Mouse (Mus musculus) hindbrain, embryonic 14.5 days (tissue): ENCODE data around the gene Myo9a. TPM values are rescaled to one million over a fixed set of nuclear protein-coding genes. Genes with fewer than 3 reads are reported as not detected.

Experiments used
- ATAC-seq: fragments of 200-750 bp; cut with Nextera tagmentation; 2 replicates; pipeline ENCODE4 v1.8.0; 2017; ENCODE audit warnings: moderate number of reproducible peaks, mild to moderate bottlenecking, moderate TSS enrichment, moderate library complexity; ENCODE audit not compliant: low FRiP score
- DNase-seq: peaks from one replicate; pipeline ENCODE4 v3.0.0-alpha.2; 2015; ENCODE audit warnings: low spot score
- H3K27ac ChIP-seq: fragments of 300-500 bp; sonication (generic); 2 replicates; pipeline ENCODE4 v1.5.1; 2014; ENCODE audit warnings: mild to moderate bottlenecking, moderate library complexity
- H3K27me3 ChIP-seq: fragments of 300-500 bp; sonication (generic); 2 replicates; pipeline ENCODE4 v1.6.1; 2014; ENCODE audit warnings: mild to moderate bottlenecking, low read length, mixed read lengths; ENCODE audit not compliant: control insufficient read depth, insufficient read depth
- H3K36me3 ChIP-seq: fragments of 300-500 bp; sonication (generic); replicated peaks from 2 replicates; pipeline ENCODE4 v1.6.1; 2014; ENCODE audit not compliant: control insufficient read depth, insufficient read depth
- H3K4me1 ChIP-seq: fragments of 300-500 bp; sonication (generic); replicated peaks from 2 replicates; pipeline ENCODE4 v1.6.1; 2014; ENCODE audit warnings: antibody characterized with exemption, low read length, mixed read lengths; ENCODE audit not compliant: control insufficient read depth, insufficient read depth
- H3K4me2 ChIP-seq: fragments of 300-500 bp; sonication (generic); replicated peaks from 2 replicates; pipeline ENCODE4 v1.6.1; 2014; ENCODE audit warnings: mild to moderate bottlenecking, moderate library complexity
- H3K4me3 ChIP-seq: fragments of 300-500 bp; sonication (generic); replicated peaks from 2 replicates; pipeline ENCODE4 v1.5.1; 2014; ENCODE audit warnings: mild to moderate bottlenecking, low read length
- H3K9ac ChIP-seq: fragments of 300-500 bp; sonication (generic); 2 replicates; pipeline ENCODE4 v1.6.1; 2014
- H3K9me3 ChIP-seq: fragments of 300-500 bp; sonication (generic); 2 replicates; pipeline ENCODE4 v1.6.1; 2016; ENCODE audit warnings: low read length; ENCODE audit not compliant: control insufficient read depth
- WGBS: fragments of 180-500 bp; shearing (Covaris S2); extraction: QIAGEN DNeasy Blood & Tissue Kit; methylation state at CpG from one replicate; pipeline ENCODE4 v1.1.7; 2014; 5-methylcytosine and 5-hydroxymethylcytosine counted together
- polyA plus RNA-seq: library from polyadenylated mRNA; unstranded; fragments of >200 nt; fragmentation: Nextera tagmentation; extraction: Ambion mirVana; gene quantifications from 2 replicates; pipeline ENCODE4 v1.2.1, GENCODE M21; 2014

Gene Myo9a
- 28.9 and 29.9 TPM in 2 replicates for polyA plus RNA-seq

DNA sequence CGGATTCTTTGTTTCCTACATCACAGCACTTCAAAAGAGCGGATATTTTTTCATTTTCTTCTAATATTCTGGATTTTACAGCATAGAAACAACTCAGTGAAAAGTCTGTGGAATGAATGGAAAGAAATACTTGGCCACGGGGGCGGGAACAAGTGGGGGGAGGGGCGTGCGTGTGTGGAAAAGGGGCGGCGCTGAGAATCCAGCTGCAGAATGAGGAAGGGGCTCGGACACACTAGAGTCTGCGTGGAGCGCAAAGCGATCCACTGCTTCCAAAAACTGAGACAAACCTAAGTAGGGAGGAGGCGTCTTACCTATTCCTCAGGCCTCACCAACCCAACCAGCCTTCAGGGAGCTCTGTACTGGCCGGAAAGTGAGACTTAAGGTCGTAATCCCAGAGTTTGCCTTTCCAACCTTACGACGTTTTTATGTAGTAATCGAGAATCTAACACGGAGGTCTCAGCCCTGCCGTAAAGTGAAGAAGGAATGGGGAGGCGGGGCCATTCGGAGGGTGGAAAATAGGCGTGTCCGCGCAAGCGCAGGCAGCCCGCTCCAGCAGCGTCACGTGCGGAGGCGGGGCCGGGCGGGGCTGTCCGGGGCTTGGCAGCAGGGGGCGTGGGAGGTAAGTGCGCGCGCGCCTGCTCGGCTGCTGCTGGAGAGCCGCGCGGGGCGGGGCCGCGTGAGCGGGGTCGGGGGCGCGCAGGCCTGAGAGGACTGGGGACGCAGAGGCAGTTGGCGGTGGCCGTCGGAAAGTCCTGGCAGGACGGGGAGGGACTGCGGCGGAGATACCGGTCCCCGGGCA, at the start of gene Myo9a, which contains the start of gene Senp8:
Gene Myo9a (plus strand): TSS at position 630 of the 799 bp plus-strand sequence.
Gene Senp8 (minus strand): TSS at position 444 of the 799 bp plus-strand sequence.
- peak within 1 kb of the TSS; percentile 93 for H3K9ac ChIP-seq
- H3K4me1 ChIP-seq = peaks cover 24% of the 10 kb centered on the region
- H3K9me3 ChIP-seq = no peaks in the 10 kb centered on the region
- ATAC-seq (peak; percentile 94), DNase-seq (peak; percentile 99)
- peak within 1 kb of the TSS; percentile 91 for H3K27ac ChIP-seq
- no peaks in the 10 kb centered on the region for H3K36me3 ChIP-seq
- H3K4me3 ChIP-seq = peak within 1 kb of the TSS; percentile 95
- H3K4me2 ChIP-seq = peak within 1 kb of the TSS; percentile 81
- under 1% methylated on average over 56 of the region's 59 CpGs for WGBS
- H3K27me3 ChIP-seq = no peaks in the 10 kb centered on the region

- H3K4me1 ChIP-seq = no peaks in the 10 kb centered on the region
Measured at GRCm38 (mm10) chr9:59701094-59701493, 49.6 kb upstream of the Myo9a start.

DNA sequence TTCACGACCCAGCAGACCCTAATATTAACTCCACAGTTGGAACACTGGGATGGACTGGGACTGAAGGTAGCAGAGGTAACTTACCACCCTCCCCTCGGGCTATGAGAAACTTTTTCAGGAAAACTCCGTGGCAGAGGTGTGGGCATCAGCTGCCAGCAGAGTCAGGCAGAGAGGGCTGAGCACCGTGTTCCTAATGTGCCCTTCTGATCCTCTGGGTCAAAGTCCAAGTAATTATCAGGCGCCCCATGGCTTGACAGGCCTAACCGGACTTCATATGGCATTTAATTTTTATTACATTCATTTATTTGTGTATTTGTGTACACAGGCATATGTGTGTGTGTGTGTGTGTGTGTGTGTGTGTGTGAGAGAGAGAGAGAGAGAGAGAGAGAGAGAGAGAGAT, 47.6 kb upstream of the Myo9a start:
- Histone ChIP-seq H3K4me3 (no peak overlapping the region), H3K27ac (no peak overlapping the region), H3K4me2 (no peak overlapping the region), H3K4me1 (no peaks in the 10 kb centered on the region), H3K27me3 (no peaks in the 10 kb centered on the region), H3K36me3 (no peaks in the 10 kb centered on the region), H3K9ac (no peak overlapping the region), H3K9me3 (no peaks in the 10 kb centered on the region)
- ATAC-seq (no peak), DNase-seq (no peak)
- 72% methylated on average over 6 of the region's 6 CpGs for WGBS

More at GRCm38 (mm10) chr9:59701094-59701493, 49.6 kb upstream of the Myo9a start:
- H3K4me3 ChIP-seq = no peak overlapping the region
- no peaks in the 10 kb centered on the region for H3K9me3 ChIP-seq
- no peak for ATAC-seq
- no peaks in the 10 kb centered on the region for H3K36me3 ChIP-seq
- H3K4me2 ChIP-seq = no peak overlapping the region
- WGBS = 78% methylated on average over 7 of the region's 7 CpGs
- H3K27me3 ChIP-seq = no peaks in the 10 kb centered on the region
- no peak overlapping the region for H3K27ac ChIP-seq
- no peak overlapping the region for H3K9ac ChIP-seq
- DNase-seq = no peak

- WGBS = 71% methylated on average over 10 of the region's 10 CpGs
- H3K4me3 ChIP-seq = no peak overlapping the region
- DNase-seq = no peak
- H3K36me3 ChIP-seq = no peaks in the 10 kb centered on the region
- no peak overlapping the region for H3K27ac ChIP-seq
- H3K4me1 ChIP-seq = no peaks in the 10 kb centered on the region
- no peak overlapping the region for H3K9ac ChIP-seq
- ATAC-seq = no peak
- no peaks in the 10 kb centered on the region for H3K9me3 ChIP-seq
- H3K4me2 ChIP-seq = no peak overlapping the region
- no peaks in the 10 kb centered on the region for H3K27me3 ChIP-seq
Measured at GRCm38 (mm10) chr9:59706850-59707825, 43.6 kb upstream of the Myo9a start.

DNA sequence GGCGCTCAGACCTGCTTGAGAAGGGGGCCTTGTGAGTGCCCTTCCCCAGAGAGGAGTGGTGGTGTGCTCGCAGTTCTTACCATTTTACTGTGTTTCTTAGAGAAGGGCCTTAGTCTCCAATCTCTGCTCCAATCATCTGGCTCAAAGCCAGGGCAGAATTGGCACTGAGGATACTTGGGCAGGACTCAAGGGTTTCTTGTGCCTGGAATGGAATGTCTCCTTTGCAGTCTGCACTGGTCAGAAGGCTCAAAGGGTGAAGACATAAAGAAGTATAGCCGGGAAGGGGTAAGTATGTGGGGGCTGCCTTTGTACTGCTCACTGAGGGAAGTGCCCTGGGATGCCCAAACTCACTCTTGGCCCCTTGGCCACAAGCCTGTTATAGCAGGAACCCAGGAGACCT, 41.5 kb upstream of the Myo9a start:
- Histone ChIP-seq H3K27ac (no peak overlapping the region), H3K9me3 (no peaks in the 10 kb centered on the region), H3K9ac (no peak overlapping the region), H3K36me3 (no peaks in the 10 kb centered on the region), H3K27me3 (no peaks in the 10 kb centered on the region), H3K4me1 (no peaks in the 10 kb centered on the region), H3K4me3 (no peak overlapping the region), H3K4me2 (no peak overlapping the region)
- DNase-seq (no peak), ATAC-seq (no peak)
- 83% methylated on average over 3 of the region's 3 CpGs for WGBS

DNA sequence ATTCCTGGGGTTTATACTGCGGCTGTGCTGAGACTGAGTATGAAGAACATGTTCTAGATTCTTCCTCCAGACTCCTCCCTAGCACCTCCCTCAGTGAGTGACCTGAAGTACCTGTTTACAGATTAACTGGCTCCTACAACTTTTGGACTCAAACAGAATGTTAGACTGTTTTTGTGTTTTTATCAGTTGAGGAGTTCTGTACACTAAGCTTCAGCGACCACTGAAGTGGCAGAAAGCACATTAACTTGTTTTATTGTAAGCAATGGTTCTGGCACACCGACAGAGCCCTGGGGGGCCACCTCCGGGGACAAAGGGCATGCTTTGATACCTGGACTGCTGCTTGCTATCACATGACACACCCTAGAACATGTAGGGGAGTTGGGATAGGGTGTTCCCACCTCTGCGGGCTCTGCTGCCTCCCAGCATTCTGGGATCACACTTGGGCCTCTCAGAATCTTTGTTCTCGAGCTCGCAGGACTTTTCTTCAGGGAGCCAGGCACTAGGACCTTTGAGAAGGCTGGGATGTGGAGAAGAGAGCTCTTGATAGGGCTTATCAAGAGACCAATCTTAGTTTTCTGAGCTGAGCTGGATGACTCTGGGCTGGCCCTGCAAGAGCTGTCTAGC, 34.3 kb upstream of the Myo9a start:
- H3K9ac ChIP-seq = no peak overlapping the region
- no peaks in the 10 kb centered on the region for H3K36me3 ChIP-seq
- H3K9me3 ChIP-seq = no peaks in the 10 kb centered on the region
- 85% methylated on average over 7 of the region's 7 CpGs for WGBS
- H3K27ac ChIP-seq = no peak overlapping the region
- no peaks in the 10 kb centered on the region for H3K4me1 ChIP-seq
- H3K4me2 ChIP-seq = no peak overlapping the region
- no peak overlapping the region for H3K4me3 ChIP-seq
- DNase-seq (no peak), ATAC-seq (no peak)
- H3K27me3 ChIP-seq = no peaks in the 10 kb centered on the region

GRCm38 (mm10) chr9:59718237-59718636, 32.5 kb upstream of the Myo9a start:
- no peak overlapping the region for H3K4me2 ChIP-seq
- H3K9me3 ChIP-seq = no peaks in the 10 kb centered on the region
- no peaks in the 10 kb centered on the region for H3K27me3 ChIP-seq
- H3K4me3 ChIP-seq = no peak overlapping the region
- ATAC-seq (no peak), DNase-seq (no peak)
- 88% methylated on average over 4 of the region's 4 CpGs for WGBS
- no peak overlapping the region for H3K9ac ChIP-seq
- no peak overlapping the region for H3K27ac ChIP-seq
- no peaks in the 10 kb centered on the region for H3K4me1 ChIP-seq
- H3K36me3 ChIP-seq = no peaks in the 10 kb centered on the region

- Histone ChIP-seq H3K36me3 (no peaks in the 10 kb centered on the region), H3K27ac (no peak overlapping the region), H3K4me2 (no peak overlapping the region), H3K9me3 (no peaks in the 10 kb centered on the region), H3K4me3 (no peak overlapping the region), H3K9ac (no peak overlapping the region), H3K27me3 (no peaks in the 10 kb centered on the region), H3K4me1 (peaks cover 6% of the 10 kb centered on the region; the same call in 1 of the 2 replicates)
- ATAC-seq (no peak), DNase-seq (no peak)
- WGBS = 88% methylated on average over 5 of the region's 5 CpGs
Measured at GRCm38 (mm10) chr9:59721144-59721543, 29.6 kb upstream of the Myo9a start.
